Mouse (Mus musculus): ENCODE data around the gene Trak1.

GRCm38 (mm10) chr9:121329181-121329580 is 31.9 kb downstream of the Trak1 start:
- no peak for TF ChIP-seq CTCF (IDR thresholded peaks at IDR 0.05; ENCODE audit: borderline replicate concordance, insufficient read depth, low read depth, low read length)
- no peak for TF ChIP-seq POLR2A (IDR thresholded peaks at IDR 0.05; ENCODE audit: borderline replicate concordance, insufficient read depth, low read length)

All from cerebellum, adult 2 months (tissue).